17 mouse cellular contexts compared by ENCODE assay signal in the genomic region with DNA sequence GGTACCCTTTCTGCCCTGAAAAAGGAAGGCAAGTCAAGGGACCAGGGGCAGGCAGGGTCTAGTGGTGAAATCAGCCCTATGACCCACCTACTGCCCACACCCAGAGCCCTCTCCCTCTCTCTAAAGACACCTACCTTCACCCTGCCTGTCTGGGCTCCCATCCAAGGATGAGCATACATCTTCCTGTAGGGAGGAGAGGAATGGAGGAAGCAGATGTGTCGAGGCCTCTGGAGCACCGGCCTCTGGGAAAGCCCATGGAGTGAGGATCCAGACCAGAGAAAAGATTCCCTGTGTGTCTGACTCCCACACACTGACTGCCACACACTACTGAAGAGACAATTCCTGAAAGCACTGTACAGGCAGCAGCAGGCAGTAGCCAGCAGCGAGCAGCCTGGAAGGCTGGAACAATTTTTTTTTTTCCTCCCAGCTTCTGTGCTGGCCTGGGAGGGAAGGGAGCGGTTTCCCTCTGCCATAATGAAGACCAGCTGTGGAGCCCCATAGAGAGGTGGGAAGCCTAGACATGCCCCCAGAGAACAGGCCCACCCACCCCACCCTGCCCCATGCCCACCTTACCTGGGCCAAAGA. TPM values are rescaled to one million over a fixed set of nuclear protein-coding genes. Genes with fewer than 3 reads are reported as not detected.
DNase-seq lines count a peak whose midpoint lies in the region; ATAC-seq lines count a peak whose summit lies in the region.
"Had no signal": no experiment of that assay in that cellular context is flagged by ENCODE, and none has a peak within 500 bp of the region (broad histone marks: within the 10 kb centered on the region; RNA-seq: fewer than 3 reads in every experiment).

No protein-coding gene starts in this region.

- peak; percentile 86 for ATAC-seq in frontal cortex, adult (ENCODE audit: low TSS enrichment)
- no peak for ATAC-seq in midbrain, embryonic 15.5 days (replicated peaks)
- ATAC-seq in embryonic facial prominence, embryonic 13.5 days (ENCODE audit: insufficient number of reproducible peaks, insufficient read depth, low FRiP score, low TSS enrichment, low read depth): 0 out of 2 replicates have a peak, but pooled peaks have one; percentile 8
- ATAC-seq: Patski had no signal

- WGBS in midbrain, embryonic 10.5 days: 75% methylated on average over 4 of the region's 4 CpGs
- WGBS in midbrain, embryonic 15.5 days: 62% methylated on average over 4 of the region's 4 CpGs
- WGBS in embryonic facial prominence, embryonic 13.5 days: 24% methylated on average over 4 of the region's 4 CpGs

- no peaks in the 10 kb centered on the region for H3K36me3 ChIP-seq in midbrain, embryonic 10.5 days
- no peaks in the 10 kb centered on the region for H3K36me3 ChIP-seq in midbrain, embryonic 15.5 days (replicated peaks)
- H3K36me3 ChIP-seq in embryonic facial prominence, embryonic 13.5 days: no peaks in the 10 kb centered on the region
- H3K36me3 ChIP-seq: kidney, embryonic 15.5 days had no signal

- H3K4me3 ChIP-seq in midbrain, embryonic 10.5 days: no peak overlapping the region
- no peak overlapping the region for H3K4me3 ChIP-seq in midbrain, embryonic 15.5 days
- peak overlapping the region; percentile 11; the same call in 1 of the 2 replicates for H3K4me3 ChIP-seq in embryonic facial prominence, embryonic 13.5 days
- H3K4me3 ChIP-seq: kidney, embryonic 15.5 days had no signal

- H3K9me3 ChIP-seq in midbrain, embryonic 10.5 days (replicated peaks): no peaks in the 10 kb centered on the region
- H3K9me3 ChIP-seq in midbrain, embryonic 15.5 days: no peaks in the 10 kb centered on the region
- H3K9me3 ChIP-seq in embryonic facial prominence, embryonic 13.5 days: no peaks in the 10 kb centered on the region
- H3K9me3 ChIP-seq: kidney, embryonic 15.5 days; megakaryocyte, embryonic 14.5 days had no signal

- H3K27me3 ChIP-seq in midbrain, embryonic 10.5 days (ENCODE audit: low read depth, poor library complexity, severe bottlenecking): peaks cover 36% of the 10 kb centered on the region
- H3K27me3 ChIP-seq in midbrain, embryonic 15.5 days (replicated peaks): peaks cover 3% of the 10 kb centered on the region; the same call in 1 of the 2 replicates
- peaks cover 14% of the 10 kb centered on the region; the same call in 1 of the 2 replicates for H3K27me3 ChIP-seq in embryonic facial prominence, embryonic 13.5 days
- H3K27me3 ChIP-seq: megakaryocyte, embryonic 14.5 days; Patski had no signal

- H3K9ac ChIP-seq in midbrain, embryonic 15.5 days: no peak overlapping the region
- H3K9ac ChIP-seq in embryonic facial prominence, embryonic 13.5 days: peak overlapping the region; percentile 59
- H3K9ac ChIP-seq: kidney, embryonic 15.5 days had no signal

- no peak overlapping the region for H3K4me2 ChIP-seq in midbrain, embryonic 15.5 days
- H3K4me2 ChIP-seq in embryonic facial prominence, embryonic 13.5 days: peak overlapping the region; percentile 52
- H3K4me2 ChIP-seq: kidney, embryonic 15.5 days had no signal

- DNase-seq in frontal cortex, postnatal 10 days (ENCODE audit: low spot score in 2 of 2): no peak
- DNase-seq in midbrain, embryonic 10.5 days (ENCODE audit: low spot score): no peak
- DNase-seq in mesoderm, embryonic 11.5 days (ENCODE audit: low read depth, low spot score): peak; percentile 19
- DNase-seq in T-cell, adult 2 months (ENCODE audit: low spot score): no peak
- no peak for DNase-seq in kidney, adult 8-10 months
- DNase-seq: adrenal gland, postnatal 10 days; cerebellum, adult 11-12 months; thymus, postnatal 36 days had no signal

- peak overlapping the region; percentile 2; the same call in 1 of the 2 replicates for H3K27ac ChIP-seq in midbrain, embryonic 10.5 days (replicated peaks)
- H3K27ac ChIP-seq in midbrain, embryonic 15.5 days: no peak overlapping the region
- H3K27ac ChIP-seq in embryonic facial prominence, embryonic 13.5 days: peak overlapping the region; percentile 94
- H3K27ac ChIP-seq: kidney, embryonic 15.5 days had no signal

- peaks cover 29% of the 10 kb centered on the region for H3K4me1 ChIP-seq in midbrain, embryonic 10.5 days
- 0 out of 2 replicates have a peak, but pooled peaks cover 4% of the 10 kb centered on the region for H3K4me1 ChIP-seq in midbrain, embryonic 15.5 days
- H3K4me1 ChIP-seq in embryonic facial prominence, embryonic 13.5 days: peaks cover 62% of the 10 kb centered on the region

RNA-seq across cellular contexts. Expression of a gene that starts 6.0 kb away (rescaled TPM):
- polyA plus RNA-seq in midbrain, embryonic 10.5 days (2016; fragmentation: Nextera tagmentation; extraction: Ambion mirVana): 1.3 and 2.4 TPM in 2 replicates
- polyA plus RNA-seq in midbrain, embryonic 15.5 days (2015; fragmentation: Nextera tagmentation; extraction: Ambion mirVana): 0.34 and 0.50 TPM in 2 replicates
- polyA plus RNA-seq in embryonic facial prominence, embryonic 13.5 days (2015; fragmentation: Nextera tagmentation; extraction: Ambion mirVana): 1.5 and 2.2 TPM in 2 replicates

RNA-seq across cellular contexts. Expression of a gene that starts 20.1 kb away (rescaled TPM):
- 46.5 and 67.6 TPM in 2 replicates for polyA plus RNA-seq in midbrain, embryonic 10.5 days (2016; fragmentation: Nextera tagmentation; extraction: Ambion mirVana)
- polyA plus RNA-seq in midbrain, embryonic 15.5 days (2015; fragmentation: Nextera tagmentation; extraction: Ambion mirVana): 401 and 406 TPM in 2 replicates
- polyA plus RNA-seq in embryonic facial prominence, embryonic 13.5 days (2015; fragmentation: Nextera tagmentation; extraction: Ambion mirVana): 75.2 and 78.6 TPM in 2 replicates

RNA-seq across cellular contexts. Expression of a gene that starts 21.5 kb away (rescaled TPM):
- polyA plus RNA-seq in midbrain, embryonic 10.5 days (2016; fragmentation: Nextera tagmentation; extraction: Ambion mirVana): 0.06 and 0.17 TPM in 2 replicates
- polyA plus RNA-seq in midbrain, embryonic 15.5 days (2015; fragmentation: Nextera tagmentation; extraction: Ambion mirVana): 0.77 and 1.0 TPM in 2 replicates
- 8.3 and 11.5 TPM in 2 replicates for polyA plus RNA-seq in embryonic facial prominence, embryonic 13.5 days (2015; fragmentation: Nextera tagmentation; extraction: Ambion mirVana)

RNA-seq across cellular contexts. Expression of a gene that starts 40.9 kb away (rescaled TPM):
- not detected in 2 replicates for polyA plus RNA-seq in midbrain, embryonic 10.5 days (2016; fragmentation: Nextera tagmentation; extraction: Ambion mirVana)
- polyA plus RNA-seq in midbrain, embryonic 15.5 days (2015; fragmentation: Nextera tagmentation; extraction: Ambion mirVana): 0.87 and 1.2 TPM in 2 replicates
- not detected in 2 replicates for polyA plus RNA-seq in embryonic facial prominence, embryonic 13.5 days (2015; fragmentation: Nextera tagmentation; extraction: Ambion mirVana)
- polyA plus RNA-seq: C2C12; heart, embryonic 16.5 days; kidney, embryonic 15.5 days; liver, embryonic 16.5 days had no signal
